Mouse (Mus musculus) thymus, adult 18-20 months (tissue): ENCODE data around the gene Litaf.

Experiments used
- DNase-seq, 2 experiments: peaks; one replicate each; pipeline ENCODE4 v3.0.0; 2022; ENCODE audit warnings: mixed read lengths in 2 of 2

The Litaf gene

GRCm38 (mm10) chr16:11066029-11066832 lies at the start of gene Litaf:
TSS of gene Litaf (minus strand) at chr16:11066157.
- peak; percentile 97 for DNase-seq

- DNase-seq = no peak
These were observed 43.3 kb upstream of the Litaf start for GRCm38 (mm10) chr16:11109198-11109740.

DNA sequence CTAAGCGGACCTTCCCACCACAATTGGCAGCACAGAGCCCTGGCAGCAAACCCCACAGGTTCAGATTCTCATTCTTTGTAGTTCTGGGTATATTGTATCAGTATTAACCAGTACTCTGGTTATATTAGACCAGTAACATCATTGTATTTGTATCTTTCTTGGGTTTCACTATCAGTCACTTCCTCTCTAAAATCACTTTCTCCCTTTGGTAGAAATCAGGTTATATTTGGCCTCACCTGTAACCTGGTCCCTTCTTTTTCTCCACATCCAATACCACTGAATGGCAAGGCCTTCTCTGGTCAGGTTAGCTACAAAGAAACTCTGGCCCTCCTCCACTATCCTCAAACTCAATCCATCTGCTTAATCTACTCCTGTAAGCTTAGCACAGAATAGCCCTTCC lies 38.9 kb upstream of the Litaf start:
- DNase-seq = no peak

- no peak for DNase-seq
These were observed 31.3 kb upstream of the Litaf start for GRCm38 (mm10) chr16:11097301-11097700.

DNA sequence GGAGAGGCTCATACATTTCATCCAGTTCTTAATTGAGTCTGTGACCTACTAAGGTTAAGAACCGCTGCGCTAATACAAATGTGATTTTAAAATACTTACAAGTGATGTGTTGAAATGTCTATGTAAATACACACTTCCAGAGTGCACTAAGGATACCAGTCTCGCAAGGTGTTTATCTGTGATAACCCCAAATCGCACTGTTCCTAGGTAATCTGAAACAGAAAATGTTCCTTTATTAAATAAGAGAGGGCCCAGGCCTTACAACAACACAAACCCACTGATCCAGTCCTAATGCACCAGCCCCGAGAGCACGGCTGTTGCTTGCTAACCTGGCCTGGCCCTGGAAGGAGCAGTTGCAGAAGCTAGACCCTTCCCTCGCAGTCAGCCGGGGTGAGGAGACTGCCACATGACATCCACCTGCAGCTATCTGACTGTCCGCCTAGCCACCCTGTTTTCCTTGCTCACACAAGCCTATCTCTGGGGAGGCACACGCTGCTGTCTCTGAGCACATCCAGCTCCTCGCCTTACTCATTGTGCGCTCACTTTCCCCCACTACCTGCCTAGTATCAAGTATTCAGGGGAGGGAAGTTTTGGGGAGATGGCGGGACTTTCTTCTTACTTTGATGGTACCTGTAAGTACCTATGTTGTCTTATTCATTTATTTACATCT lies 27.9 kb upstream of the Litaf start:
- no peak for DNase-seq

GRCm38 (mm10) chr16:11092523-11092922 lies 26.6 kb upstream of the Litaf start:
- no peak for DNase-seq

DNA sequence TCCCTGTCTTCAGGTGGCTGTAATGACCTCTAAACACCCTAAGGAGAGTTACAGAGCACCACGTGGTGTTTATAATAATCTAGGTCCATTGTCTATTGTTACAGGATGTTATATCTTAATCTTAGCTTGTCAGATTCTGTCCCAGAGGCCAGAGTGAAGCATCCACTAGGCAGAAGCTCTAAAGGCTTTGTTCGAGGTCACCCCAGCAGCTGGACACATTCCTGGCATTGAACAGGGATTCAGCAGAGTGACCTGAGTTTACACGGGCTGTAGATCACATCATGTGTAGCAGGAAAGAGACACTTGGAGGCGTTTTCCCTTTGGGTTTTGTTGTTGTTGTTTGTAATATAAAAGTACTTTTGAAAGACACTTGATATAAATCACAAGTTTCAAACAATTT lies 26.1 kb upstream of the Litaf start:
- no peak for DNase-seq

GRCm38 (mm10) chr16:11090836-11091570 lies 25.0 kb upstream of the Litaf start:
- DNase-seq = no peak

GRCm38 (mm10) chr16:11086856-11087588 lies 21.1 kb upstream of the Litaf start:
- no peak for DNase-seq

DNA sequence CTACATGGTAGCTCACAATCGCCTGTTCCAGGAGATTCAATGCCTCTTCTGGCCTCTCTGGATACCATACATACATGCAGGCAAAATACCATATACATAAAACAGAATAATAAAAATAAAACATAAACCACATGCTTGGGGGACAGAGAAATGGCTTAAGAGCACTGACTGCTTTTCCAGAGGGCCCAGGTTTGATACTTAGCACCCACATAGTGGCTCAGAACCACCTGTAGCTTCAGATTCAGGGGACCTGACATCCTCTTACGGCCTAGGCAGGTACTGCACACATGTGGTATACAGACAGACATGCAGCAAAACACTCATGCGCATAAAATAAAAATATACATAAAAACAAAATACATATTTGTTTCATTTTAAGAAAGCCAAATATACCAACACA lies 20.3 kb upstream of the Litaf start:
- no peak for DNase-seq

DNA sequence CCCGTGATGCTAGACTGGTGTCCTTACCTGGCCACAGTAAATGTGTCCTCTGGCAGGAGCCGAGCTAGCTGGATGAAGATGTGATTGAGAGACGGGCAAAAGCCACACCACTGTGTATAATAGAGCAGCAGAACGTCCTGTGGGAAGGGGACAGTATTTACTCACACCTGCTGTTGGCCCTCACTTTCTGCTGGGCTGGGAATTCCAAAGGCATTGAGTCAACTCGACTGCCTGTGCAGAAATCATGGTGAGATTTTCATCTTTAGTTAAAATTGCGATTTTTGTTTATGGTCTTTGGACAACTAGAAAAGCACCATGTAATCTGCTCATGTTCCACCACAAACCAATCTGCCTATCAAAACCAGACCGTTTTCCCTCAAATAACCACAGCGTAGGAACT lies 18.2 kb upstream of the Litaf start:
- no peak for DNase-seq

GRCm38 (mm10) chr16:11078216-11078869 lies 12.4 kb upstream of the Litaf start:
- DNase-seq = no peak

GRCm38 (mm10) chr16:11077601-11078201 lies 11.7 kb upstream of the Litaf start:
- no peak for DNase-seq

- DNase-seq = peak in 1 of 2 experiments; percentile 35
These were observed 7.1 kb upstream of the Litaf start for GRCm38 (mm10) chr16:11073060-11073459.

- DNase-seq = no peak
These were observed 6.5 kb upstream of the Litaf start for GRCm38 (mm10) chr16:11072454-11072853.

DNA sequence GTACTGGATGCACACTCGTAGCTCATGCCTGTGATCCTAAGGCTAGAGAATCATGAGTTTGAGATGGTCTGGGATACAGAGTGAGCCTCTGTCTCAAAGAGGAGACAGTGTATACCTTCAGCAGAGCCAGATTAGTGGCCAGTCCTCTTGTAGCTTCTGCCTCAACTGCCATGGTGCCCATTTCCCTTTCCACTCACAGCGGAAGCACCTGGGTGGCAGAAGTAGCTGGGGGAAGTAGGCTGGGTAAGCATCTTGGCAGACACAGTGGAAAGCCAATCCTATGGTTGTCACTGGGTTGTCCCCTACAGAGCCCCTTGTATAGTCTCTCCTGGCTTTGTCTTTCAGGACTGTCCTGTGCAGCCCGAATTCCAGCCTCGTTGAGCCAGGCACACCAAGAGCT lies 5.9 kb upstream of the Litaf start:
- peak; percentile 54 to 69 for DNase-seq

DNA sequence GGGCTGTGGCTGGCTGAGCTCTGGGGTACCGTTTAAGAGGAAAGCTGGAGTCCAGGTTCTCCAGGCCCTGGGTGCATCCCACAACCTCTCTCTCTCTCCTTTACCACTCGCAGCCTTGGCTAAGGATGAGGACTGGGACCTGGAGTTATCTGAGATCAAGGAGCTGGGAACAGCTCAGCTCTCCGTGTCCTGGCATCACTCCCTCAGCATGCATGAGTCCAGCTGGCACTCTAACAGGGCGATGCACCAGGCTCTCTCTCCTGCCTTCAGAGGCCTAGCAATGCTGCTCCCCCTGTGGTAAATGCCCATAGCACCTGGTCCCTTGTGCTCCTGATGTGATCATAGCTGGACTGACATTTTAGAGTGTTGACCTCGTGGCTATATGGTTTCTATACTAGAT lies 5.2 kb upstream of the Litaf start:
- DNase-seq = no peak

- peak in 1 of 2 experiments; percentile 43 for DNase-seq
These were observed 3.9 kb upstream of the Litaf start for GRCm38 (mm10) chr16:11069710-11070420.

DNA sequence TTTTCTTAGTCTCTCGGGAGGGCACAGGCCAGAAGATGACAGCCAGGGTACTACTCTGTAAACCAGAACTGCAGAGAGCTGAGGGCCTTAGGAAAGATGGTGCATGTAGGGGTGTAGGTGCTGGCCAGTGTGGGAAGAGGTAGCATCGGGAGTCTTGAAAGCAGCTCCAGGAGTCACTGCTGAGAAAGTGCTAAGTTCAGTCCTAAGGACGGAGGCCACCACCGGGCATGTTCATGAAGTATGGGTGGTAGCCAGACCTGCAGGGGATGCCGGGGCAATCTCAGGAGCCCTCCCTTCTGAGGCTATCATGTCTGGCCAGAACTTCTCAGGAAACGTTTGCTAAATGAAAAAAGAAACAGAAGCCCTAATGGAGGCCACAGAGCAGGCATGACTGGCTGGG lies 3.3 kb upstream of the Litaf start:
- DNase-seq = no peak

GRCm38 (mm10) chr16:11068666-11069065 lies 2.7 kb upstream of the Litaf start:
- DNase-seq = no peak

DNA sequence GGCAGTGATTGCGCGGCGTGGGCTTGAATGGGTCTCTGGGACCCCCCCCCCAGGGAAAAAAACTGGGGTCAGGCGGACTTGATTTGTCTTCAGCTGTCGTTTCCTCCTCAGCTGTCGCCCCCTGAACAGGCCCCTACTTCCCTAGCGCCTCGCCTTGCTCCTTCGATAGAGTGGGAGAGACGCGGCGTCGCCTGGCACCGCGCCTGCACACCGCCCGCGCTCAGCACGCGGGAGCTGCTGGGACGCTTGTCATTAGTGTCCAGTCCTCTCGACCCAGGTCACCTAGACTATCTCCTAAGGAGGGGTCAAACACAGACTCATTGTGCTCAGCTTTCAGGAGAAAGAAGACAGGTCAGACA lies 855 bp upstream of the Litaf start:
- DNase-seq = peak; percentile 37 to 55
